Mouse (Mus musculus): ENCODE results near the gene Gabbr2. TPM values are rescaled to one million over a fixed set of nuclear protein-coding genes. Genes with fewer than 3 reads are reported as not detected.
A peak's percentile ranks its signal among the peaks of the same experiment; 100 is the strongest.

The Gabbr2 gene
- total RNA-seq, 1 experiment from 2014 or later: 0.27 TPM

GRCm38 (mm10) chr4:46862677-46863076, 129.0 kb downstream of the Gabbr2 start:
- DNase-seq: no peak

- DNase-seq: no peak
Measured at GRCm38 (mm10) chr4:46860586-46860985, 131.1 kb downstream of the Gabbr2 start.

GRCm38 (mm10) chr4:46858899-46859298, 132.8 kb downstream of the Gabbr2 start:
- peak; percentile 46 for DNase-seq

GRCm38 (mm10) chr4:46856145-46856544, 135.5 kb downstream of the Gabbr2 start:
- no peak for DNase-seq

GRCm38 (mm10) chr4:46854686-46855385, 136.8 kb downstream of the Gabbr2 start:
- DNase-seq: no peak

- no peak for DNase-seq
Measured at GRCm38 (mm10) chr4:46853852-46854460, 137.7 kb downstream of the Gabbr2 start.

GRCm38 (mm10) chr4:46847745-46848144, 143.9 kb downstream of the Gabbr2 start:
- no peak for DNase-seq

- DNase-seq: no peak
Measured at GRCm38 (mm10) chr4:46846396-46846795, 145.3 kb downstream of the Gabbr2 start.

GRCm38 (mm10) chr4:46844982-46845643, 146.6 kb downstream of the Gabbr2 start:
- DNase-seq: peak; percentile 28

- DNase-seq: no peak
Measured at GRCm38 (mm10) chr4:46844567-46844966, 147.1 kb downstream of the Gabbr2 start.

- DNase-seq: no peak
Measured at GRCm38 (mm10) chr4:46842596-46842995, 149.1 kb downstream of the Gabbr2 start.

- DNase-seq: no peak
Measured at GRCm38 (mm10) chr4:46840146-46840545, 151.5 kb downstream of the Gabbr2 start.

- DNase-seq: no peak
Measured at GRCm38 (mm10) chr4:46837362-46837761, 154.3 kb downstream of the Gabbr2 start.

- DNase-seq: no peak
Measured at GRCm38 (mm10) chr4:46836065-46836464, 155.6 kb downstream of the Gabbr2 start.

GRCm38 (mm10) chr4:46835064-46835463, 156.6 kb downstream of the Gabbr2 start:
- DNase-seq: no peak

GRCm38 (mm10) chr4:46832834-46833544, 158.7 kb downstream of the Gabbr2 start:
- no peak for DNase-seq

GRCm38 (mm10) chr4:46829656-46830055, 162.0 kb downstream of the Gabbr2 start:
- DNase-seq: no peak

- DNase-seq: no peak
Measured at GRCm38 (mm10) chr4:46828141-46828571, 163.5 kb downstream of the Gabbr2 start.

- no peak for DNase-seq
Measured at GRCm38 (mm10) chr4:46827471-46827870, 164.2 kb downstream of the Gabbr2 start.

GRCm38 (mm10) chr4:46825846-46826529, 165.7 kb downstream of the Gabbr2 start:
- no peak for DNase-seq

GRCm38 (mm10) chr4:46823738-46824137, 167.9 kb downstream of the Gabbr2 start:
- DNase-seq: no peak

GRCm38 (mm10) chr4:46821709-46822108, 170.0 kb downstream of the Gabbr2 start:
- DNase-seq: no peak
